Mouse (Mus musculus) testis, adult 2 months (tissue): ENCODE results near the gene Hoxa13. TPM values are rescaled to one million over a fixed set of nuclear protein-coding genes. Genes with fewer than 3 reads are reported as not detected.

Experiments used
- H3K27ac ChIP-seq: fragments of 200-500 bp; 2 replicates; pipeline ENCODE4 v1.5.1; 2012; ENCODE audit warnings: low read depth, low read length; ENCODE audit not compliant: control insufficient read depth, insufficient read depth
- H3K27me3 ChIP-seq: fragments of 200-500 bp; 2 replicates; pipeline ENCODE4 v1.6.1; 2012; ENCODE audit warnings: mild to moderate bottlenecking, low read length, moderate library complexity; ENCODE audit not compliant: control insufficient read depth, insufficient read depth
- H3K36me3 ChIP-seq: fragments of 200-500 bp; 2 replicates; pipeline ENCODE4 v1.6.1; 2012; ENCODE audit warnings: mild to moderate bottlenecking, low read length; ENCODE audit not compliant: control insufficient read depth, insufficient read depth
- H3K4me1 ChIP-seq: fragments of 200-500 bp; 2 replicates; pipeline ENCODE4 v1.6.1; 2012; ENCODE audit warnings: low read length; ENCODE audit not compliant: control insufficient read depth, insufficient read depth
- H3K4me3 ChIP-seq: fragments of 200-500 bp; 2 replicates; pipeline ENCODE4 v1.5.1; 2012; ENCODE audit warnings: low read depth, mild to moderate bottlenecking, low read length, moderate library complexity, mixed read lengths; ENCODE audit not compliant: control insufficient read depth
- CTCF ChIP-seq: fragments of 200-500 bp; IDR thresholded peaks from 2 replicates; pipeline ENCODE4 v1.5.1; 2012; ENCODE audit warnings: low read depth, mild to moderate bottlenecking, inconsistent platforms, low read length, moderate library complexity; ENCODE audit not compliant: control insufficient read depth, insufficient read depth, insufficient replicate concordance
- POLR2A ChIP-seq: fragments of 200-500 bp; IDR thresholded peaks from 2 replicates; pipeline ENCODE4 v1.6.1; 2012; ENCODE audit warnings: low read depth, mild to moderate bottlenecking, inconsistent platforms, low read length, moderate library complexity; ENCODE audit not compliant: control insufficient read depth
- polyA plus RNA-seq: library from polyadenylated mRNA; depleted of rRNA; stranded (reverse); fragments of >200 nt; gene quantifications from 2 replicates; pipeline ENCODE4 v1.2.3, GENCODE M21; 2012

The Hoxa13 gene
- polyA plus RNA-seq, 1 experiment, result not detected

GRCm38 (mm10) chr6:52223939-52224760 lies 36.5 kb downstream of the Hoxa13 start:
- Histone ChIP-seq H3K4me3 (no peak overlapping the region), H3K27me3 (peaks cover 19% of the 10 kb centered on the region), H3K27ac (no peak overlapping the region), H3K4me1 (peaks cover 20% of the 10 kb centered on the region), H3K36me3 (no peaks in the 10 kb centered on the region)
- TF ChIP-seq CTCF (no peak), POLR2A (no peak)

DNA sequence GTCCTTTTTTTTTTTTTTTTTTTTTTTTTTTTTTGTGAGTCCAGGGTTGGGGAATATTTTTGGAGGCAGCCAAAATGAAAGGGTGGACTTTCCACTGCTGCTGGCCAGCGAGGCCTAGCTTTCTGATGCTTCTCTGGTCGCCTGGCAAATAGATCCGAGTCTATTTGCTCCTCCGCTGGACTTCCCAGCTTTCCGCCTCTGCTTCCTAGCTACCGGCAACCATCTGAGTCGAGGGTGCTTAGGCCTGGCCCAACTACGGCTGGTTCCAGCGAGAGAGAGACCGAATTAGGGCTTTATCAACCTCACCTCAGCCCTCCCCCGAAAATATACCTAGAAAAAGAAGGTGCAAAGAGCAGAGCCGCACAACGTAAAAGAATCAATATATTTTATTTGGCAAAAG lies 38.0 kb downstream of the Hoxa13 start:
- Histone ChIP-seq H3K27ac (no peak overlapping the region), H3K4me1 (peaks cover 19% of the 10 kb centered on the region), H3K36me3 (no peaks in the 10 kb centered on the region), H3K27me3 (peaks cover 21% of the 10 kb centered on the region), H3K4me3 (no peak overlapping the region)
- TF ChIP-seq POLR2A (no peak), CTCF (no peak)

DNA sequence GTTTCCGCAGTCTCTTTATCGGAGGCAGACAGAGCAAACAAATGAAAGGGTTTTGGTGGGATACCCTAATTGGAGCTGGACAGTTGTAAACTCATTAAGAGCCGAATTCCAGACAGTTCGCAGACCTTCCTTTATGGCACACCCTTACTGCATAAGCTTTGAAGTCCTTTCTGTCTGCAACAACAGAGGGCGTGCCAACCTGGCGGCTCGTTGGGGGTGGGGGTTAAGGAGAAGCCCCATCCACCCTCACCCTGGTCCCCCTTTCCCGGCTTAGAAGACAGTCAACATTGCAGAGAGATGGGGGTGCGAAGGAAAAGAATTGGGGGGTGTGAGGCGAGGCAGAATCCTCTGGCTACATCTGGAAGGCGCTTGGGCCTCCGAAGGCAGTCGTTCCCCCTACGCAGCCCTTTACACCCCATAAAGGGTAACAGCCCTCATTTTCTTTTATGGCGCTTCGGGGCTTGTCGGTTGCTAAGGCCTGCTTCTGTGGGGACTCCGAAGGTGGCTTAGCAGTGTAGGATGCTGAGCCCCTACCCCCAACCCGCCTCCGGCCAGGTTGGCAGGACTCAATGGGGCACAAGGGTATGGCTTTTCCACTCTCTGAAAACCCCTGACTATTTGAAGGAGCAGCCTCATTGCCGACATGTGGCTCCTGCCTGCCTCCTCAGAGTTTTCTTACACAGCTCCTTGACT lies 38.5 kb downstream of the Hoxa13 start:
- H3K27ac ChIP-seq, result no peak overlapping the region
- no peak for TF ChIP-seq CTCF
- no peak for TF ChIP-seq POLR2A
- peaks cover 24% of the 10 kb centered on the region for H3K4me1 ChIP-seq
- no peaks in the 10 kb centered on the region for H3K36me3 ChIP-seq
- H3K27me3 ChIP-seq, result peaks cover 25% of the 10 kb centered on the region
- H3K4me3 ChIP-seq, result peak overlapping the region; percentile 31; the same call in 1 of the 2 replicates

DNA sequence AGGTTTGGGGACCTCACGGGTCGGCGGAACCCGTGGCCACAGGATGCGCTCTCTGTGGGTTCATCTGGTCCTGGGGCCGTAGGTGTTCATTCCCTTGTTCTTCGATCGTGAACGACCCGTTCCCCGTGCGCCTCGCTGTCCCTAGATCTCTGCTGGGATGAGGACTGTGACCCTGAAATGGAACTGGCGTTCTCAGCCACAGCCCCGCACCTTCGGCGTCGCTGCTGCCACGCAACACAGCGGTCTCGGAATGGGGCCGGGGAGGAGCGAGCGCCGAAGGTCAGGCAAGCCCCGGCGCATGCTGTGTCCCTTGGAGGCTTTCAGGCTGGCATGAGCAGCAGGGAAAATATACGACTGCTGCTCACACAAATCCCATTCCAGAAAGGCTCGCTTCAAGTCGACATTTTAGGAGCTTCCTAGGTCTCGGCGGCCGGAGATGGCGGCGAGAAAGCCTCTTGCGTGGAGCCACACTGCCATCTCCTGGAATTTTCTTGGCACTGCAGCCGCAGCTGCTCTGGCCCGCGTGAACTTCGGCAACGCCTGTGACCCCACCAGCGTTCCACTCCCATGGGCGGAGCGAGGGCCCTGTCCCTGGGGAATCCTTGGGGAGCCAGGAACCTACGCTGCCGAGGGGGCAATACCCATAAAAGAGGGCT lies 39.2 kb downstream of the Hoxa13 start, which contains the start of gene Hoxa7:
Gene Hoxa7 (minus strand): TSS at position 518 of the 656 bp plus-strand sequence.
- Histone ChIP-seq H3K4me3 (peak within 1 kb of the TSS; percentile 89), H3K36me3 (no peaks in the 10 kb centered on the region), H3K27me3 (peaks cover 21% of the 10 kb centered on the region), H3K27ac (peak within 1 kb of the TSS; percentile 27; the same call in 1 of the 2 replicates), H3K4me1 (peaks cover 28% of the 10 kb centered on the region)
- TF ChIP-seq POLR2A, result no peak
- TF ChIP-seq CTCF, result peak; percentile 96

DNA sequence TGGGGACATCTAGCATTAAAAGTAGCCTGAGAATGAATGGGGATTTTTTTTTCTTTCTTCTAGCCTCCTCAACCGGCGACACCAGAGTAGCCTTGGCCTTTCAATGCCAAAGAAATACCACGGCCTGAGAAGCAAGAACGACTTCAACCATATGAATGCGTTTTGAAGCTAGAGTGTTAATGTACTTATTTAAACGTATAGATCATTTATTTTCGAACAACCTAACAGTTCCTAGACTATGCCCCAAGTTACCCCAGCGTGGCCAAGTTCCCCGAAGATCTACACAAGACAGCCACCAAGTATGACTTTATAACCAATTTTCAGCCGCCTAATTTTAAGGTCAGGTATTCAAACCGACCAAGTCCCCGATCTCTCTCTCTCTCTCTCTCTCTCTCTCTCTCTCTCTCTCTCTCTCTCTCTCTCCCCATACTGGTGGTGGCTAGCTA lies 39.8 kb downstream of the Hoxa13 start:
- no peak for TF ChIP-seq POLR2A
- no peak for TF ChIP-seq CTCF
- H3K4me1 ChIP-seq, result peaks cover 33% of the 10 kb centered on the region
- no peak overlapping the region for H3K27ac ChIP-seq
- H3K4me3 ChIP-seq, result peak overlapping the region; percentile 89
- no peaks in the 10 kb centered on the region for H3K36me3 ChIP-seq
- peaks cover 21% of the 10 kb centered on the region for H3K27me3 ChIP-seq

- peaks cover 34% of the 10 kb centered on the region for H3K4me1 ChIP-seq
- H3K4me3 ChIP-seq, result no peak overlapping the region
- H3K27me3 ChIP-seq, result peaks cover 17% of the 10 kb centered on the region
Measured at GRCm38 (mm10) chr6:52220003-52220864, 40.4 kb downstream of the Hoxa13 start.

More at GRCm38 (mm10) chr6:52220003-52220864, 40.4 kb downstream of the Hoxa13 start:
- Histone ChIP-seq H3K27ac (no peak overlapping the region), H3K36me3 (no peaks in the 10 kb centered on the region)
- TF ChIP-seq CTCF (no peak), POLR2A (no peak)
